Mouse (Mus musculus): ENCODE results near the gene Grik4. TPM values are rescaled to one million over a fixed set of nuclear protein-coding genes. Genes with fewer than 3 reads are reported as not detected.

The Grik4 gene
- total RNA-seq, 1 experiment = 0.22 TPM

GRCm38 (mm10) chr9:42881040-42881439 lies 63.3 kb downstream of the Grik4 start:
- Histone ChIP-seq H3K27ac (ENCODE audit: insufficient read depth, low read depth, low read length, poor library complexity, severe bottlenecking) (no peak overlapping the region), H3K4me3 (ENCODE audit: insufficient read depth in 1 of 2, low read depth in 1 of 2, low read length in 2 of 2, poor library complexity in 1 of 2, severe bottlenecking in 1 of 2) (no peak overlapping the region), H3K36me3 (ENCODE audit: control insufficient read depth, insufficient read depth, low read length, poor library complexity, severe bottlenecking) (no peaks in the 10 kb centered on the region), H3K4me1 (ENCODE audit: control insufficient read depth in 2 of 2, insufficient read depth in 2 of 2, low read length in 2 of 2, poor library complexity in 1 of 2) (peaks cover 2 to 14% of the 10 kb centered on the region in 2 experiments; a peak in 2 of 4 replicates), H3K9ac (ENCODE audit: insufficient read depth, low read depth, low read length, poor library complexity, severe bottlenecking) (no peak overlapping the region), H3K9me3 (ENCODE audit: control insufficient read depth, insufficient read depth, low read depth, low read length) (no peaks in the 10 kb centered on the region)
- no peak for DNase-seq (ENCODE audit: low read depth, low spot score)
- TF ChIP-seq MAFK (IDR thresholded peaks at IDR 0.05; ENCODE audit: insufficient read depth, low read depth, low read length) (no peak), HCFC1 (IDR thresholded peaks at IDR 0.05; ENCODE audit: borderline replicate concordance, insufficient read depth, low read length) (no peak), ZC3H11A (IDR thresholded peaks at IDR 0.05; ENCODE audit: borderline replicate concordance, low read depth, low read length) (no peak)
- in situ Hi-C loops (cut with MboI; ENCODE audit: low sequenced_read_pairs in 2 of 2, unreplicated experiment in 2 of 2) = no loop called here

GRCm38 (mm10) chr9:42878401-42878800 lies 65.9 kb downstream of the Grik4 start:
- no peak for DNase-seq (ENCODE audit: low read depth, low spot score)
- no peaks in the 10 kb centered on the region for H3K36me3 ChIP-seq (ENCODE audit: control insufficient read depth, insufficient read depth, low read length, poor library complexity, severe bottlenecking)

GRCm38 (mm10) chr9:42872885-42873284 lies 71.4 kb downstream of the Grik4 start:
- no peak overlapping the region for H3K4me3 ChIP-seq (ENCODE audit: insufficient read depth in 1 of 2, low read depth in 1 of 2, low read length in 2 of 2, poor library complexity in 1 of 2, severe bottlenecking in 1 of 2)
- no peak for TF ChIP-seq ZNF384 (IDR thresholded peaks at IDR 0.05; ENCODE audit: low read depth, low read length)
- TF ChIP-seq CHD2 (IDR thresholded peaks at IDR 0.05; ENCODE audit: low read depth, low read length) = no peak
- no peak for TF ChIP-seq HCFC1 (IDR thresholded peaks at IDR 0.05; ENCODE audit: borderline replicate concordance, insufficient read depth, low read length)
- no peak for TF ChIP-seq ZC3H11A (IDR thresholded peaks at IDR 0.05; ENCODE audit: borderline replicate concordance, low read depth, low read length)
- no peak for TF ChIP-seq MAFK (IDR thresholded peaks at IDR 0.05; ENCODE audit: insufficient read depth, low read depth, low read length)
- peaks cover 0 to 5% of the 10 kb centered on the region in 2 experiments; a peak in 2 of 4 replicates for H3K4me1 ChIP-seq (ENCODE audit: control insufficient read depth in 2 of 2, insufficient read depth in 2 of 2, low read length in 2 of 2, poor library complexity in 1 of 2)
- H3K9me3 ChIP-seq (ENCODE audit: control insufficient read depth, insufficient read depth, low read depth, low read length) = no peaks in the 10 kb centered on the region
- no peak overlapping the region for H3K27ac ChIP-seq (ENCODE audit: insufficient read depth, low read depth, low read length, poor library complexity, severe bottlenecking)
- H3K9ac ChIP-seq (ENCODE audit: insufficient read depth, low read depth, low read length, poor library complexity, severe bottlenecking) = no peak overlapping the region
- in situ Hi-C loops (cut with MboI; ENCODE audit: low sequenced_read_pairs in 2 of 2, unreplicated experiment in 2 of 2) = no loop called here
- H3K36me3 ChIP-seq (ENCODE audit: control insufficient read depth, insufficient read depth, low read length, poor library complexity, severe bottlenecking) = no peaks in the 10 kb centered on the region
- DNase-seq (ENCODE audit: low read depth, low spot score) = no peak

More at GRCm38 (mm10) chr9:42878401-42878800, 65.9 kb downstream of the Grik4 start:
- TF ChIP-seq HCFC1 (IDR thresholded peaks at IDR 0.05; ENCODE audit: borderline replicate concordance, insufficient read depth, low read length) (no peak), CHD2 (IDR thresholded peaks at IDR 0.05; ENCODE audit: low read depth, low read length) (no peak), ZC3H11A (IDR thresholded peaks at IDR 0.05; ENCODE audit: borderline replicate concordance, low read depth, low read length) (no peak), ZNF384 (IDR thresholded peaks at IDR 0.05; ENCODE audit: low read depth, low read length) (no peak)
- no peak overlapping the region for H3K9ac ChIP-seq (ENCODE audit: insufficient read depth, low read depth, low read length, poor library complexity, severe bottlenecking)
- peaks cover 0 to 8% of the 10 kb centered on the region in 2 experiments; a peak in 2 of 4 replicates for H3K4me1 ChIP-seq (ENCODE audit: control insufficient read depth in 2 of 2, insufficient read depth in 2 of 2, low read length in 2 of 2, poor library complexity in 1 of 2)
- H3K4me3 ChIP-seq (ENCODE audit: insufficient read depth in 1 of 2, low read depth in 1 of 2, low read length in 2 of 2, poor library complexity in 1 of 2, severe bottlenecking in 1 of 2) = no peak overlapping the region
- H3K27ac ChIP-seq (ENCODE audit: insufficient read depth, low read depth, low read length, poor library complexity, severe bottlenecking) = no peak overlapping the region
- in situ Hi-C loops (cut with MboI; ENCODE audit: low sequenced_read_pairs in 2 of 2, unreplicated experiment in 2 of 2) = no loop called here
- no peaks in the 10 kb centered on the region for H3K9me3 ChIP-seq (ENCODE audit: control insufficient read depth, insufficient read depth, low read depth, low read length)

GRCm38 (mm10) chr9:42871681-42872080 lies 72.6 kb downstream of the Grik4 start:
- Histone ChIP-seq H3K9me3 (ENCODE audit: control insufficient read depth, insufficient read depth, low read depth, low read length) (no peaks in the 10 kb centered on the region), H3K9ac (ENCODE audit: insufficient read depth, low read depth, low read length, poor library complexity, severe bottlenecking) (no peak overlapping the region), H3K4me3 (ENCODE audit: insufficient read depth in 1 of 2, low read depth in 1 of 2, low read length in 2 of 2, poor library complexity in 1 of 2, severe bottlenecking in 1 of 2) (no peak overlapping the region), H3K36me3 (ENCODE audit: control insufficient read depth, insufficient read depth, low read length, poor library complexity, severe bottlenecking) (no peaks in the 10 kb centered on the region), H3K27ac (ENCODE audit: insufficient read depth, low read depth, low read length, poor library complexity, severe bottlenecking) (no peak overlapping the region), H3K4me1 (ENCODE audit: control insufficient read depth in 2 of 2, insufficient read depth in 2 of 2, low read length in 2 of 2, poor library complexity in 1 of 2) (peaks cover 0 to 5% of the 10 kb centered on the region in 2 experiments; a peak in 1 of 4 replicates)
- in situ Hi-C loops (cut with MboI; ENCODE audit: low sequenced_read_pairs in 2 of 2, unreplicated experiment in 2 of 2) = no loop called here
- TF ChIP-seq HCFC1 (IDR thresholded peaks at IDR 0.05; ENCODE audit: borderline replicate concordance, insufficient read depth, low read length) = no peak
- TF ChIP-seq ZNF384 (IDR thresholded peaks at IDR 0.05; ENCODE audit: low read depth, low read length) = no peak
- TF ChIP-seq ZC3H11A (IDR thresholded peaks at IDR 0.05; ENCODE audit: borderline replicate concordance, low read depth, low read length) = no peak
- TF ChIP-seq CHD2 (IDR thresholded peaks at IDR 0.05; ENCODE audit: low read depth, low read length) = no peak
- no peak for TF ChIP-seq MAFK (IDR thresholded peaks at IDR 0.05; ENCODE audit: insufficient read depth, low read depth, low read length)
- no peak for DNase-seq (ENCODE audit: low read depth, low spot score)

- Histone ChIP-seq H3K9me3 (ENCODE audit: control insufficient read depth, insufficient read depth, low read depth, low read length) (no peaks in the 10 kb centered on the region), H3K4me1 (ENCODE audit: control insufficient read depth in 2 of 2, insufficient read depth in 2 of 2, low read length in 2 of 2, poor library complexity in 1 of 2) (peaks cover 0 to 9% of the 10 kb centered on the region in 2 experiments; a peak in 2 of 4 replicates)
These were observed 74.0 kb downstream of the Grik4 start for GRCm38 (mm10) chr9:42870257-42870656.

More at GRCm38 (mm10) chr9:42870257-42870656, 74.0 kb downstream of the Grik4 start:
- TF ChIP-seq CHD2 (IDR thresholded peaks at IDR 0.05; ENCODE audit: low read depth, low read length) = no peak
- TF ChIP-seq ZNF384 (IDR thresholded peaks at IDR 0.05; ENCODE audit: low read depth, low read length) = no peak
- TF ChIP-seq ZC3H11A (IDR thresholded peaks at IDR 0.05; ENCODE audit: borderline replicate concordance, low read depth, low read length) = no peak
- no peak for TF ChIP-seq HCFC1 (IDR thresholded peaks at IDR 0.05; ENCODE audit: borderline replicate concordance, insufficient read depth, low read length)
- no peak for TF ChIP-seq MAFK (IDR thresholded peaks at IDR 0.05; ENCODE audit: insufficient read depth, low read depth, low read length)
- Histone ChIP-seq H3K4me3 (ENCODE audit: insufficient read depth in 1 of 2, low read depth in 1 of 2, low read length in 2 of 2, poor library complexity in 1 of 2, severe bottlenecking in 1 of 2) (no peak overlapping the region), H3K36me3 (ENCODE audit: control insufficient read depth, insufficient read depth, low read length, poor library complexity, severe bottlenecking) (no peaks in the 10 kb centered on the region), H3K27ac (ENCODE audit: insufficient read depth, low read depth, low read length, poor library complexity, severe bottlenecking) (no peak overlapping the region), H3K9ac (ENCODE audit: insufficient read depth, low read depth, low read length, poor library complexity, severe bottlenecking) (no peak overlapping the region)
- DNase-seq (ENCODE audit: low read depth, low spot score) = no peak
- in situ Hi-C loops (cut with MboI; ENCODE audit: low sequenced_read_pairs in 2 of 2, unreplicated experiment in 2 of 2) = no loop called here
